Mouse (Mus musculus) ovary, adult 2 months (tissue): ENCODE results near the gene Lmo1. TPM values are rescaled to one million over a fixed set of nuclear protein-coding genes. Genes with fewer than 3 reads are reported as not detected.

ENCODE experiments used
- polyA plus RNA-seq: library from polyadenylated mRNA; depleted of rRNA; stranded (reverse); fragments of >200 nt; gene quantifications from 2 replicates; pipeline ENCODE4 v1.2.3, GENCODE M21; 2012; rRNA removed

Lmo1 gene
- 20.7 and 20.8 TPM in 2 replicates for polyA plus RNA-seq

DNA sequence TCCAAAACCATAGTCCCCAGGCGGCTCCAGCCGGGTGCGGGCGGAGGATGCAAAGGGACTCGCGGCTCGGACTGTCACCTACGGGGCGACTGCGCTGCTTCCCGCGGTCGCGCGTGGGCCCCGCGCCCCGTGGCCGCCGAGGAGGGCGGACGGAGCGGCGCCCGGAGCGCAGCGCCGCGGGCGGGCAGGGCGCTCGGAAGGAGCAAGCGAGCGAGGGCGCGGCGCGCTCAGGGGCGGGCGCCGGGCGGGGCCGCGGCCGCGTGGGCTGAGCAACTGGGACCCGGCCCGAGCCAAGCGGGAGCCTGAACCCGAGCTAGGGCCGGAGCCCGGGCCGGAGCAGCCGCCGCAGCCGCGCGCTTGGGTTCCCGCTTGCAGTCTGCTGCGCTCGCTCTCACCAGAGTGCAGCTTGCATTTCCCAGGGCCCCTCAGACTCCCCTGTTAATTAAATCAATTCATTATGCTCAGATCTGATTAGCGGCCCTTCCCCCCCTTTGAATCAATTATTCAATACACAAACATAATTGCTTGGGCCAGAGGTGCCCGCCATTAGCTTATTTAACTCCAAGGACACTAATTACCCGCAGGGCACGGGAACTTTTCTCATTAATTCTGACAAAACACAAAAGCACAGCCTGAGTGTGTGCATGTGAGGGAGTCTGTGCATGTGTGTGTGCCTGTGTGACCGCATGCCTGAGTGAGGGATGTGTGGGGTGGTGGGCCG lies at the start of gene Lmo1:
Gene Lmo1 (minus strand): TSS at position 259 of the 721 bp plus-strand sequence.

Other genes starting within 250 kb of the Lmo1 start
- 1.5 and 1.6 TPM in 2 replicates for gene Nlrp10, start 245.0 kb downstream of the Lmo1 start, polyA plus RNA-seq
- gene Eif3f, start 240.8 kb downstream of the Lmo1 start, polyA plus RNA-seq, result 332 and 356 TPM in 2 replicates
- gene Tub, start 224.9 kb downstream of the Lmo1 start, polyA plus RNA-seq, result 3.8 and 4.6 TPM in 2 replicates
- 0.53 and 2.6 TPM in 2 replicates for gene Ric3, start 91.9 kb downstream of the Lmo1 start, polyA plus RNA-seq